Mouse (Mus musculus): ENCODE results near the gene Dlg4.
"Not testable (repeated sequence)": the region's sequence is repeated elsewhere in the genome, so short reads cannot be mapped to it uniquely, and the experiment has no call there.

The Dlg4 gene

GRCm38 (mm10) chr11:70053898-70054570 lies 37.3 kb downstream of the Dlg4 start, which contains the start of gene Asgr1:
Asgr1 (plus strand) TSS chr11:70054085.
- peak in 1 of 2 experiments; percentile 26 for DNase-seq

DNA sequence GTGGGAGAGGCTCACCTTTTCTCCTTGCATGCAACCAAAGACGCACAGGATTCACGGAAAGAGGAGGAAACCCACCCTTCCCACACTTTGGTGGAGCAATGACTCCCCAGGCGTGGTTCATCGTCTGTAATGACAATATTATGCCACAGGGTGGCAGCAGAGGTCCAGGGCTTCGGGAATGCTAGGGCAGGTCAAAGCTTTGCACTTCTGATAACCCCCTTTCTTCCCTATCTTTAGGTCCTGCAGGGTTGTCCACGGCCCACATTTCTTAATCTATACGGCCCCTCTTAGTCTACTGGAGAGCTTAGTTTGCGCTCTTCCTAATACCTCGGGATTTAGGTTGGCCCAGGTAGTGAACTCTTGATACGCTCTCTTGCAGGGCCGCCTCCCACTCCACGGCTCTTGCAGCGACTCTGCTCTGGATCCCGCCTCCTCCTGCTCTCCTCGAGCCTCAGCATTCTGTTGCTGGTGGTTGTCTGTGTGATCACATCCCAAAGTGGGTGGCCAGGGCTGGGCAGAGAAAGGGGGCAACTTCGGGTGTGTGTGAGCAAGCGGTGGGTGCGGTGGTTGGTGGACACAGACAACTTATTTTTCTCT lies 39.0 kb downstream of the Dlg4 start:
- DNase-seq = peak; percentile 42 to 77

GRCm38 (mm10) chr11:70057805-70058204 lies 41.1 kb downstream of the Dlg4 start:
- DNase-seq = peak; percentile 64 to 73

DNA sequence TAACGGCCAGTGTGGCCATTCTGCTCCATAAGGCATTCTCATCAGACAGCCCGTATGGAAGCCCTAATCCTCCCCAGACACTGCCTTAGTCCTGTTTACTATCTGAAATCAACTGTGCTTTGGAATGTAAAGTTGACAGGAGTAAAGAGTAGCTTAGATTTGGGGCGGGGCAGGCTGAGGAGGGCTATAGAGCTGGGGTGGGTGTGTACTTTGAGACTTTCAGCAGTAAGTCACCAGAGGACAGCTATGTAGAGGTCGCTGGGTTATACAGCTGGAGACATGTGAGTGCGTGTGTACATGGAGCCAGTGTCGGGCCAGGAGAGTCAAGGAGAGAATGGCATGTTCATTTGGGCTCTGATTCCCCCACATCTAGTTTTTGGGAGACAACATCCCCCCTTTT lies 43.2 kb downstream of the Dlg4 start:
- DNase-seq = no peak

GRCm38 (mm10) chr11:70063053-70063452 lies 46.3 kb downstream of the Dlg4 start:
- no peak for DNase-seq

GRCm38 (mm10) chr11:70066701-70067100 lies 50.0 kb downstream of the Dlg4 start:
- no peak for DNase-seq

GRCm38 (mm10) chr11:70068245-70068644 lies 51.5 kb downstream of the Dlg4 start:
- DNase-seq = no peak

DNA sequence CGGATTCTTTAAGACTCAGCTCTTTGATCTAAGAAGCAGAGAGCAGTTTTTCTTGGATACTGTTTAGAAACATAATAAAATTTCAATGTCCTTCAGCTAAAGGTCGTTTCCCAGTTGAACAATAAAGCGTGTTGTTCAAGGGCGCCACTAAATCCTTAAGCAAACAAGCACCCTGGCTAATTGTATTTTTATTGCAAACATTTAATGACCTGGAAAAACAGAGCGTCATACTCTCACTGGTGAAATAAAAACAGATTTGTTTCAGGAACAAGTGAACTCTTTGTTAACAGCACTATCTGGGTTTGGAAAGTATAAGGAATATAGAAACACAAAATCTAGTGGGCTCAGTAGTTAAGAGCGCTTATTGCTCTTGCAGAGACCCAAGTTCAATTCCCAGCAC lies 53.3 kb downstream of the Dlg4 start:
- no peak for DNase-seq

DNA sequence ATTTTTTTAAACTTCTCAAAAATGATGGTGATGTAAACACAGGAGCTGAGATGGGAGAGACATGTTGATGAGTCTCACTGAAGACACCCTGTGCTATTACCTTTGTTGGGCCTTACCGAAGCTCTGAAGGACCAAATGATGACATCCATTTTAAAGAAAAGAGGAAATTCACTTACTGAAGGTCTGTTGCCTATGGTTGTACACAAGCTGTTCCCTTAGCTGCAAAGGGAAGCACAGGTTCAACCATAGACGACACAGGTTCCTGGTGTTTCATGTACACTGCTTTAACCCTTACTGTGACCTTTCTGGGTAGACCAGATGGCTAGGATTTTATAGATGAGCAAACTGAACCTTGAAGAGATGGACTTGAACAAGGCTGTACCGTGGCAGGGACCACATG lies 53.9 kb downstream of the Dlg4 start:
- DNase-seq = not testable (repeated sequence)

- DNase-seq = peak; percentile 67 to 87
These were observed 57.8 kb downstream of the Dlg4 start for GRCm38 (mm10) chr11:70074379-70075071.

- DNase-seq = no peak
These were observed 58.8 kb downstream of the Dlg4 start for GRCm38 (mm10) chr11:70075581-70075980.

DNA sequence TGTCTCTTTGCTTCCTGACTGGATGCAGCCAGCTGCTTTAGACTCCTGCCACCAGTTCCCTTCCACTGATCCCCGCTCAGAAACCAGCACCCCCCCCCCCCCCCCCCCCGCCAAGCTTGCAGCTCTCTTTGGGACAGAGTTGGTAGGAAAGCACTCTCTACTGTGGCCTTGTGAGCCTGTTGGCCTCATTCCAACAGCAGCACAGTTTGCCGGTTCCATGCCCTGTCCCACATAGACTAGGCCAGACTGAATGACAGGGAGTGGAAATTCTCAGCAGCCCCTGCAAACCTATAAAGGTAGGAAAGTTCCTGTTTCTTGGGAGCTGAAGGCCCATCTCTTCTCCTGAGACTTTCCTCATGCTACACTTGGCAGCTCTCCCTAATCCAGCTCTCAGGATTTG lies 60.7 kb downstream of the Dlg4 start:
- DNase-seq = no peak

GRCm38 (mm10) chr11:70079175-70079574 lies 62.4 kb downstream of the Dlg4 start:
- DNase-seq = no peak

GRCm38 (mm10) chr11:70079928-70080327 lies 63.2 kb downstream of the Dlg4 start:
- DNase-seq = peak; percentile 44 to 49

DNA sequence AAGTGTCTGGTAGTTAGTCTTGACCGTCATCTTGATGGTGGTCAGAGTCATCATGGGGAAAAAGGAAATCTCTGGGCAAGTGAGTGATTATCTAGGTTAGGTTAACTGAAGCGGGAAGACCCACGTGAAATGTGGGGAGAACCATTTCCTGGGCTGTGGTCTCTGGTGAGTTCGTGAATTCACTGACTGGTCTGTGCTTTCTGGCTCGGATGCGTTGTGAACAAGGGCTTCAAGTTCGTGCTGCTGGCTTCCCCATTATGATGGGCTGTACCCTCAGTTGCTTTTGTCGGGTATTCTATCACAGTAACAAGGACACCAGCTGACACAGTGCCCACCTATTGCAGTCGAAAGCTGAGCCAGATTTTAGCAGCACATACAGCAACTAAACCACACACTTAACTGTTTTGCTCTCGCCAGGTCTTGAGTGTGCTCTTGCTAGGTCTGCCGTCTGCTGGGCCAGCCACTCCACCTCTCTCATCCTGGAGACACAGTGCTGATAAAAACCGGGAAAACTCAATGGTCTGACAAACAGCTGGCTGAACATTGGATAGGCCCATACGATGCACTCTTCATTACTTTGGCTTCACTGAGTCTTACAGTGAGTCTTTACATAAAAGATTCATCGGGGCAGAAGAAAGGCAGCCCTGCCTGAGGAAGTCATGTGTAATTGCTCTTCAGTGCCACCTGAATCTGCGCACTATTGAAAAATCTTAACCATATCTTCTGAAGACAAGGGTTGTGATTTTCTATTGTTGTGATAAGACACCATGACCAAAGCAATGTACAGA lies 64.3 kb downstream of the Dlg4 start:
- DNase-seq = no peak

GRCm38 (mm10) chr11:70084563-70084962 lies 67.8 kb downstream of the Dlg4 start:
- DNase-seq = no peak

DNA sequence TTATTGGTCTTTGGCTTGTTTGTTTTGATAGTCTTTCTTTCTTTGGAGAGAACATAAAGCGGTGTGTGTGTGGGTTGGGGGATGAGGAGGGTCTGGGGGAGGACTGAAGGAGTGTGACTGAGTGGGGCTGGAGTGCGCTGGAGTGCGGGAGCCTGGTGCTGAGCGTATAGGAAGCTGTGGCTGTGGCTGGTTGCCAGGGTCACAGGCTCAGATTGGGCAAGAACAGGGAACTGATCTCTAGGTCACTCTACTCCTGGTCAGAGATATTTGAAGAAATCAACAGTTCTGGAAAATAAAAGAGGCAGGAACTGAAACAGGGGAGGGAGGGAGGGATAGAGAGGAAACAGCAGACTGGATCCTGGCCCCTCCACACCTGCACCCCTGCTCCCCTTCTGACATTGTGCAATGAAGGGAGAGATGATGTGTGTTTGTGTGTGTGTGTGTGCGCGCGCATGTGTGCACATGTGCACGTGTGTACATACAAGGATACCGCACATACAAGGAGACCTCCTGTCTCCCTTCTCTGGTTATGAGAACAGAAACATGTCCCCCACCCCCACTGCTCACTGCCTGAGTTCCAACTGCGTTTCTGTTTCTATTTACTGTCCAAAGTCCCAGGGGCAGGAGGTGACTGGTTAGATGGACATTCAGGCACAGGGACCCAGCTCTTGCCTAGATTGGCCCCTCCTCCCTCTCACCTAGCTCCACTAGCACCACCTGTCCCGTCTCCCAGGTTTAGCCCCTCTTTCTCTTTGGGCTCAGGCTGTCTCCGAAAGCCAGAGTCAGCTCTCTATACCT lies 75.4 kb downstream of the Dlg4 start, which contains the start of gene Asgr2:
Asgr2 (plus strand) TSS at position 659 of the 798 bp plus-strand sequence.
- DNase-seq = peak; percentile 17 to 19

All from kidney, adult 8-10 months (tissue).